Mouse (Mus musculus): ENCODE measurements around the gene Mcoln3. TPM values are rescaled to one million over a fixed set of nuclear protein-coding genes. Genes with fewer than 3 reads are reported as not detected.
A peak's percentile ranks its signal among the peaks of the same experiment; 100 is the strongest.

Mcoln3 gene
- polyA plus RNA-seq, 1 experiment from 2014 or later: 0.73 TPM

DNA sequence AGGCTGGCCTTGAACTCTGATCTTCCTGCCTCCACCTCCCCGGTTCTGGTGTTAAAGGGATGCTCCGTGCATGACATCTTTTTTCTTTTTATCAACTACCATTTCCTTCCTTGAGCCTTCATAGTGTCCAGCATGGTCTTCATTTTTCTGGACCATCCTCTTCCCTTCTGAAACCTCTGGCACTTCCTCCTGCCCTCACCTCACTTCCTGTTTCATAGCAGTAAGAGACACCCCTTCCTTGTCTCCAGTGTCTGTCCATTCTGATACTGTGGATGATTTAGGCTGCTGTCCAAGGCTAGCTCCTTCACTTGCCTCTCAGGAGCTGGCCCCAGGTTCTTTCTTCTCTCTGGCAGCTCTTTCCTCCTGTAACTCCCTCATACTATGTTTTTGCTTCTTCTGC lies 18.2 kb downstream of the Mcoln3 start:
- H3K9ac ChIP-seq: no peak overlapping the region
- H3K4me1 ChIP-seq (replicated peaks): no peaks in the 10 kb centered on the region
- no peak for ATAC-seq (replicated peaks; ENCODE audit: insufficient number of reproducible peaks, insufficient read depth, low FRiP score, low read depth)
- 74% methylated on average over 2 of the region's 2 CpGs for WGBS
- H3K4me2 ChIP-seq: no peak overlapping the region
- no peak overlapping the region for H3K4me3 ChIP-seq
- no peaks in the 10 kb centered on the region for H3K36me3 ChIP-seq
- no peaks in the 10 kb centered on the region for H3K27me3 ChIP-seq
- no peak overlapping the region for H3K27ac ChIP-seq
- no peaks in the 10 kb centered on the region for H3K9me3 ChIP-seq (replicated peaks)

DNA sequence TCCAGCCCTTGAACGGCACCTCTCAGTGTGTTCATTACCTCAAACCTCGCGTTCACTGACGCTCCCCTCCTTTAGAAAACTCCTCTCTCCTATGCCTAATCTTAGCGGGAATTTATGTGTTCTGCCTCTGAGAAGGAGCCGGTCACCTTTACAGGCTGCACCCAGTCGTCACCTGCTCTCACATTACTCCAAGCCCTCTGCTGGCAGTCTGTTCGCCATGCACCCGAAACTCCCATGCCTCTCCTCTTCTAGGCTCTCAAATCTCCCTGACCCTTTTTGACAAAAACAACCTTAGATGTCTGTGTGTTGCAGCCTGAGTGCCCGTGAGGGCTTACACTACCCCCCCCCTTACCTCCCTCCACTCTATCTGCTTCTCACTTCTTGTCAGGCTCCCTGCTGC lies 19.2 kb downstream of the Mcoln3 start:
- Histone ChIP-seq H3K36me3 (no peaks in the 10 kb centered on the region), H3K27ac (no peak overlapping the region), H3K27me3 (no peaks in the 10 kb centered on the region), H3K4me1 (replicated peaks) (no peaks in the 10 kb centered on the region), H3K4me3 (no peak overlapping the region), H3K4me2 (no peak overlapping the region), H3K9me3 (replicated peaks) (no peaks in the 10 kb centered on the region), H3K9ac (no peak overlapping the region)
- WGBS: 23% methylated on average over 10 of the region's 10 CpGs
- no peak for ATAC-seq (replicated peaks; ENCODE audit: insufficient number of reproducible peaks, insufficient read depth, low FRiP score, low read depth)

DNA sequence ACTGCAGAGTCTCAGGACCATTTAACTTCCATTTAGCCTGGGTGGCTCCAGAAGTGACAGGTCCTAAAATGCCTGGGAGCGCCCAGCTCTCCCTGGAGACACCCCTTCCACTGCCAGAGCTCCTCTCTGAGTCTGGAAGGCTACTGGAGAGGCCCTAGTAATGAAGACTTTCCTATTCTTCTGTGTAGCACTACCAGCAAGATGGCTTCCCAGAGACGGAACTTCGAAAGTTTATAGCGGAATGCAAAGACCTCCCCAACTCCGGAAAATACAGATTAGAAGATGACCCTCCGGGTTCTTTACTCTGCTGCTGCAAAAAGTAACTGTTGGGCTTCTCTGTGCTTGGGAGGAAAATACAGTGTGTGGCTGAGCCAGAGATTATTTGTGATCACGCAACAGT lies 23.0 kb downstream of the Mcoln3 start:
- no peak overlapping the region for H3K4me2 ChIP-seq
- WGBS: 87% methylated on average over 7 of the region's 7 CpGs
- no peaks in the 10 kb centered on the region for H3K4me1 ChIP-seq (replicated peaks)
- H3K9me3 ChIP-seq (replicated peaks): no peaks in the 10 kb centered on the region
- no peak overlapping the region for H3K27ac ChIP-seq
- H3K27me3 ChIP-seq: no peaks in the 10 kb centered on the region
- H3K36me3 ChIP-seq: no peaks in the 10 kb centered on the region
- ATAC-seq (replicated peaks; ENCODE audit: insufficient number of reproducible peaks, insufficient read depth, low FRiP score, low read depth): no peak
- H3K4me3 ChIP-seq: no peak overlapping the region
- no peak overlapping the region for H3K9ac ChIP-seq

DNA sequence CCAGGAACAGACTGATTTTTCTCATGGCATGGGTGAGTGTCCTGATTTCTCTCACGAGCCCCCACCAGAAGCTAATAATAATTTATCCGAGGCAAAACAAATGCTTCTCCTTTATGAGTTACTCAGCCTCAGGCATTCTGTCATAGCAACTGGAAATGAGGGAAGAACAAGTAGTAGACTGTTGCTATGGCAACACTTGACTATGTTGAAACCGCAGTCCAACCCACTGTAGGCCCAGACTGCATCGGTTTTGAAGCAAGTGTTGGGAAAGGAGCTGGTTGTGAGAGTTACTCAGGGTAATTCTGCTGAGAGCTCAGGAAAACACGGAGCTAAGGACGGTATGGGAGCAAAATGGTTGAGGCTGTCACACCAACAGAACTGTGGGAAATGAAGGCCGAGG lies 25.3 kb downstream of the Mcoln3 start:
- H3K4me3 ChIP-seq: no peak overlapping the region
- no peaks in the 10 kb centered on the region for H3K4me1 ChIP-seq (replicated peaks)
- H3K27ac ChIP-seq: no peak overlapping the region
- no peaks in the 10 kb centered on the region for H3K27me3 ChIP-seq
- H3K9ac ChIP-seq: no peak overlapping the region
- ATAC-seq (replicated peaks; ENCODE audit: insufficient number of reproducible peaks, insufficient read depth, low FRiP score, low read depth): no peak
- 80% methylated on average over 7 of the region's 7 CpGs for WGBS
- H3K4me2 ChIP-seq: no peak overlapping the region
- no peaks in the 10 kb centered on the region for H3K9me3 ChIP-seq (replicated peaks)
- H3K36me3 ChIP-seq: no peaks in the 10 kb centered on the region

DNA sequence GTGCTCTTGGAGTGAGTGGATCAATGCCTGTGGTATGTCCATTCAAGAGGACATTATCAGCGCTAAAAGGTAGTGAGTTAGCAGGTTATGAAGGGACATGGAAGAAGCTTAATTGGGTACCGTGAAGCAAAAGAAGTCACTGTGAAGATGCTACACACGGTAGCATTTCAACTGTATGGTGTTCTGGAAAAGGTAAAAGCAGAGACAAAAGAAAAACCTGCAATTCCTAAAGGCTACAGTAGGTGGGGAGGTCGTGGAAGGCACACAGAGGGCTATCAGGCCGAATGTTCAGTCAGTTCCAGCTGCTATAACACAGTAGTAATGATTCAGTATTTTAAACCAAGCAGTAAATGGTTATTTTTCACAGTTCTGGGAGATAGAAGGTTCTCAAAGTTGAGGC lies 28.3 kb downstream of the Mcoln3 start:
- Histone ChIP-seq H3K4me2 (no peak overlapping the region), H3K27ac (no peak overlapping the region), H3K36me3 (no peaks in the 10 kb centered on the region), H3K27me3 (peaks cover 3% of the 10 kb centered on the region; the same call in 1 of the 2 replicates), H3K9me3 (replicated peaks) (no peaks in the 10 kb centered on the region), H3K4me3 (no peak overlapping the region), H3K4me1 (replicated peaks) (peaks cover 8% of the 10 kb centered on the region), H3K9ac (no peak overlapping the region)
- ATAC-seq (replicated peaks; ENCODE audit: insufficient number of reproducible peaks, insufficient read depth, low FRiP score, low read depth): no peak
- WGBS: 45% methylated on average over 5 of the region's 5 CpGs

DNA sequence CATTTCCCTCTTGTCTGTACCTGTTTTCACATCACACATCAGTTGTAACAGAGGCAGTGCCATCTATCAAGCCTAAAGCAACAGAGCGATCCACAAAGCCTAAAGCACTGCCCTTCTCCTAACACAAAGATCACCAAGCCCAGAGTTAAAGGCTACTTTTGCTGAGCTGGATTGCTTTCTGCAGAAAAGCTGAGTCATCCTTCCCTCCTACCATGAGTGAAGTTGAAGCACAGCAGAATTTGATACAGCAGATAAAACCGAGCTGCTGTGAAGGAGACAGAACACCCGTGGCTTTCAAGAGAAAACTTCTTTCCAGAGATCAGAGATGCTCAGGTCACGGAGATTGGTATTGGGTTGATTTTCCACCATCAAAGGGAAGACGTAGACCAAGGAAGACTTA lies 28.9 kb downstream of the Mcoln3 start:
- no peak for ATAC-seq (replicated peaks; ENCODE audit: insufficient number of reproducible peaks, insufficient read depth, low FRiP score, low read depth)
- H3K9me3 ChIP-seq (replicated peaks): no peaks in the 10 kb centered on the region
- H3K4me1 ChIP-seq (replicated peaks): peaks cover 12% of the 10 kb centered on the region
- H3K36me3 ChIP-seq: no peaks in the 10 kb centered on the region
- H3K27me3 ChIP-seq: peaks cover 10% of the 10 kb centered on the region; the same call in 1 of the 2 replicates
- H3K4me2 ChIP-seq: no peak overlapping the region
- no peak overlapping the region for H3K4me3 ChIP-seq
- H3K9ac ChIP-seq: no peak overlapping the region
- WGBS: 53% methylated on average over 5 of the region's 5 CpGs
- no peak overlapping the region for H3K27ac ChIP-seq

DNA sequence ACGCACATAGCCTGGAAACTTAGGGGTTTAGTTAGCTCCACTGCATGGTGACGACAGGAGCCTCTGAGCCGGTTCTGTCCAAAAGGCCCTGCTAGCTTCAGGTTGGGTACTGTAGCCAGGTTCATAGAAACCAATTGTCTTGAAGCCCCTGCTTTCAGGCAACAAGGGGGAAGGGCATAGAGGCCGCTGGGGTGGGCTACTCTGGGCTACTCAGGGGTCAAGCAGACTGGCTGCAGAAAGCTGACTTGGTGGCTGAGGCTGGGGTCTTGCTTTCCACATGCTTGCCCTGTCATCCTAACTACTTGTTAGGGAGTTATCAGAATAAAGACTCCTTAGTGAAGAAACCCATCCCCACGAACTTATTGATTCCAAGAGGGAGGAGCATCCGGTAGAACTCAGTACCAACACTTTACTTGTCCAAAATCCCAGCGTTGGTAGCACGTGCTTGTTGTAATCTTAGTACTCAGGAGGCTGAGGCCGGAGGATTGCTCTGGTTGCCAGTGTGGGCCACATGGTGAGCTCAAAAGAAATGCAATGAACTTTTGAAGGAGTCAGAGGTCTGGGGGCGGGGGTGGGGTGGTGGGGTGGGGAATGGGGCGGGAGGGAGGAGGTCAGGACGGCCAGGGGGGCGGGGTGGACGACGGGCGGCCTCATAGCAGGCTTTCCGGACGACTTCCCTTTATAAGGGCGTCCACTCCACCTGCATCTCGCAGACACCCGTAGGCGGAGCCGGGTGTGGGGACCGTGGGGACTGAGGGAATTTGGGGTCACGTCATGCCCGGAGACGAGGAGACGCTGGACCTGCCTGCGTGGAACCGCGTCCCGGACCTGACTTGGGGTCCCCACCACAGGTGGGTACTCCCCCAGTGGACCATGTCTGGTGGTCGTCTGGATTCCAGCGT lies 32.2 kb downstream of the Mcoln3 start, which contains the start of gene Mcoln2:
Gene Mcoln2 (plus strand): TSS at position 678 of the 902 bp plus-strand sequence.
- Histone ChIP-seq H3K9me3 (replicated peaks) (no peaks in the 10 kb centered on the region), H3K9ac (peak within 1 kb of the TSS; percentile 53), H3K4me3 (peak within 1 kb of the TSS; percentile 55), H3K27me3 (peaks cover 18% of the 10 kb centered on the region; the same call in 1 of the 2 replicates), H3K27ac (peak within 1 kb of the TSS; percentile 5; the same call in 1 of the 2 replicates), H3K4me2 (peak within 1 kb of the TSS; percentile 98), H3K4me1 (replicated peaks) (peaks cover 17% of the 10 kb centered on the region), H3K36me3 (no peaks in the 10 kb centered on the region)
- peak; percentile 28; the same call in 1 of the 2 replicates for ATAC-seq (replicated peaks; ENCODE audit: insufficient number of reproducible peaks, insufficient read depth, low FRiP score, low read depth)
- 13% methylated on average over 34 of the region's 34 CpGs for WGBS

DNA sequence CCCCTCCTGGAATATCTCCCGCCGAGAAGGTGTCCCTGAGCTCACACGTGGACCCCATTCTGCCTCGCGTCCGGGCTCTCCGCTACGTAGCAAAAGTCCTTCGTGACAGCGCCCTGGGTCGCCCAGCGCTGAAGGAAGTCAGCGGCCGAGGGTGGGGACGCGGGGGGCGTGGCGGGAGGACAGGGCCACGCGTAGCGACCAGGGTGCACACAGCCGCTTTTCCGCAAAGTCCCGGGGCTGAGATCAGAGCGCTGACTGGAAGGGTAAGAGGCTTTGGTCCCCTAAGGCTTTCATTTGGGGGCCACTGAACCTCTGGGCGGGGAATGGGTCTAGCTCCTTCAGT lies 32.8 kb downstream of the Mcoln3 start:
- Histone ChIP-seq H3K9me3 (replicated peaks) (no peaks in the 10 kb centered on the region), H3K27me3 (peaks cover 18% of the 10 kb centered on the region; the same call in 1 of the 2 replicates), H3K27ac (peak overlapping the region; percentile 5; the same call in 1 of the 2 replicates), H3K9ac (peak overlapping the region; percentile 53), H3K4me2 (peak overlapping the region; percentile 98), H3K36me3 (no peaks in the 10 kb centered on the region), H3K4me1 (replicated peaks) (peaks cover 17% of the 10 kb centered on the region), H3K4me3 (peak overlapping the region; percentile 55)
- WGBS: 0% methylated on average over 26 of the region's 26 CpGs
- peak; percentile 38; the same call in 1 of the 2 replicates for ATAC-seq (replicated peaks; ENCODE audit: insufficient number of reproducible peaks, insufficient read depth, low FRiP score, low read depth)

DNA sequence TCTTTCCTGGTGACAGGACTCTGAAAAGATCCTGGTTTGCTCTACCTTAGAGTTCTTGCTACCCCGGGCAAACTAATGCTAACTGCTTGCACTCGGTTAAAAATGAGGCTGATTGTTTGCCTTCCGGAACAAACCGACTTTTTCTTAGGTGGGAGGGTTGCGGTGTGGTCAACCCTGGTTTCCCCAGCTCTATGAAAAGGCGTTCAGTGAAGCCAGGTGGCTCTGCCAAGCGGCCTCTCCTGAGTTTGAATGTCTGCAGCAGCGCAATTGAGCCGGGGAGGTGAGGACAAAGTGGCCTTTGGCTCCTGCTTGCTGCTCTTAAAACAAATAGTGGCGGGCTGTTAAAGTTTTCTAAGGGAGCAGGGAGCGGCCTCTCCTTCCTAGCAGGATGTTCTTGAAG lies 33.3 kb downstream of the Mcoln3 start:
- H3K9ac ChIP-seq: peak overlapping the region; percentile 53; the same call in 1 of the 2 replicates
- no peaks in the 10 kb centered on the region for H3K9me3 ChIP-seq (replicated peaks)
- 29% methylated on average over 11 of the region's 11 CpGs for whole genome bisulfite sequencing
- no peaks in the 10 kb centered on the region for H3K36me3 ChIP-seq
- no peak for ATAC-seq (replicated peaks; ENCODE audit: insufficient number of reproducible peaks, insufficient read depth, low FRiP score, low read depth)
- H3K27ac ChIP-seq: peak overlapping the region; percentile 5; the same call in 1 of the 2 replicates
- H3K27me3 ChIP-seq: peaks cover 18% of the 10 kb centered on the region; the same call in 1 of the 2 replicates
- H3K4me2 ChIP-seq: peak overlapping the region; percentile 98
- peak overlapping the region; percentile 55 for H3K4me3 ChIP-seq
- H3K4me1 ChIP-seq (replicated peaks): peaks cover 17% of the 10 kb centered on the region

DNA sequence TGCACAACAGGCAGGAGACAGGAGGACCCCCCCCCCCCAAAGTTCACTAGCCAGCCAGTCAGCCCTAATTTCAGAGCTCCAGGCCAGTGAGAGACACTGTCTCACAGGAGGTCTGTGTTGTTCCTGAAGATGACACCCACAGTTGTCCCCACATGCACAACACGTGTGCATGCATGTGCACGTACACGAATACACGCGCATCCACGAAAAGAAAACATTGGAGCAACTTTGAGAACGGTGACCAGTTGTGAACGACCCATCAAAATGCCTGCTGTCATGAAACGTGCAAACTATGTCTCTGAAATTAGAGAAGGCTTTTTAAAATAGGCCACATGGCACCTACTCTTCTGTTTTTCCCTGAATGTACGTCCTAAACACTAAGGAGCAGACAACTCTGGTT lies 34.1 kb downstream of the Mcoln3 start:
- ATAC-seq (replicated peaks; ENCODE audit: insufficient number of reproducible peaks, insufficient read depth, low FRiP score, low read depth): no peak
- Histone ChIP-seq H3K4me3 (no peak overlapping the region), H3K27ac (no peak overlapping the region), H3K9me3 (replicated peaks) (no peaks in the 10 kb centered on the region), H3K36me3 (no peaks in the 10 kb centered on the region), H3K9ac (no peak overlapping the region), H3K27me3 (peaks cover 18% of the 10 kb centered on the region; the same call in 1 of the 2 replicates), H3K4me2 (no peak overlapping the region), H3K4me1 (replicated peaks) (peaks cover 17% of the 10 kb centered on the region)
- 91% methylated on average over 10 of the region's 10 CpGs for WGBS

DNA sequence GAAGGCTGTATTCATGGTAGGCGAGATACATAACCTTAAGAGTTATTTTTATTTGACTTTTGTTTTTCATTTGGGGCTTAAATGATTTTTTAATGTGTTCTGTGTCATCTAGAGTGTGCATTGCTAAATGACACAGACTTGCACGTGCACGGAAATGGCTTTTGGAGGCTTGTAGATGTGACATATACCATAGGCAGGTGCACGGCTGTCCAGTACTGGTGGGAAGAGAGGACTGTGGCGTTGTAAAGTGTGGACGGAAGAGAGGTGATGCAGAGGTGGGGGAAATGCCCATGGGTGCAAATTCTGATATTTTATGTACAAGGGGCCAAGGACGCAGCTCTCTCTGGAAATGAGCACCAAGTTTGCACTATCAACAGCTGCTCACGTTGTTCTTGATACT lies 34.5 kb downstream of the Mcoln3 start:
- no peak for ATAC-seq (replicated peaks; ENCODE audit: insufficient number of reproducible peaks, insufficient read depth, low FRiP score, low read depth)
- no peak overlapping the region for H3K9ac ChIP-seq

More for the DNA sequence above, 34.5 kb downstream of the Mcoln3 start:
- Histone ChIP-seq H3K4me1 (replicated peaks) (peaks cover 17% of the 10 kb centered on the region), H3K4me2 (no peak overlapping the region), H3K4me3 (no peak overlapping the region), H3K9me3 (replicated peaks) (no peaks in the 10 kb centered on the region), H3K36me3 (no peaks in the 10 kb centered on the region), H3K27ac (no peak overlapping the region), H3K27me3 (peaks cover 18% of the 10 kb centered on the region; the same call in 1 of the 2 replicates)
- 86% methylated on average over 8 of the region's 8 CpGs for WGBS
